8 mouse cellular contexts compared by ENCODE assay signal in the genomic region with DNA sequence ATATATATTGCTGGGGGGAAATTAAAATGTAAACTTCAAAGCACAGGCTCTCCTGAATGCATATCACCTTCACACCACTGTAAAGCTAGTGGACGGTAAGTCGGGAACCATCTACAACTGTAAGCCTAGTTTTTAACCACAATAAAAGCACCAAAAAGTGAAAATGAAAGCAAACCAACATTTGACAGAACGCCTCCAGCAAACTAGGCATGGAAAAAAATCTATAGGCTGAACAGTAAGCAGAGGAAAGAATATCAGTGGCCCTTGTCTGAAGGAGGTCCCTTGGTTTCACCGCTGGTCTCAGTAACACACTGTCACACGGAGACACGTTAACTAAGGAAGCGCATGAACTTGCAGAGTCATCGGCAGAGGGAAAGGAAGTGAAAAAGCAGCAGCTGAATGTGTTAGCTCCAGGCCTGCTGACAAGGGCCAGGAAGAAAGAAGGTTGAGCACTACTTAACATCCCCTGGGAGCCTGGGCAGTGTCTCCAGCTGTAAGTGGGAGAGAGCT. TPM values are rescaled to one million over a fixed set of nuclear protein-coding genes. Genes with fewer than 3 reads are reported as not detected.
DNase-seq lines count a peak whose midpoint lies in the region; ATAC-seq lines count a peak whose summit lies in the region.

No protein-coding gene starts in this region.

- peak; percentile 84 for ATAC-seq in activated CD4-positive, CD25-positive, alpha-beta regulatory T cell, adult 4 months

- intact Hi-C loops in heart, postnatal 14 days (cut with DNase I) = loop anchor here (1.0 to 5.0 kb wide), 2 partner anchors 125 to 144 kb away; a partner anchor contains a TSS

- DNase-seq in CD4-positive helper T cell, adult 2 months (ENCODE audit: low read depth, low spot score) = peak; percentile 74
- DNase-seq in heart, postnatal 14 days = peak; percentile 13 to 21
- DNase-seq in naive thymus-derived CD4-positive, alpha-beta T cell, adult 2 months (ENCODE audit: low read depth) = peak; percentile 72
- DNase-seq in right cerebral cortex, postnatal 4 days = no peak
- DNase-seq in left cerebral cortex, adult 9 months (ENCODE audit: low spot score in 2 of 2) = no peak
- no peak for DNase-seq in cerebellum, adult 18-20 months
- no peak for DNase-seq in adrenal gland, adult 18-20 months (ENCODE audit: low spot score in 2 of 2)

RNA-seq across cellular contexts. Expression of a gene that starts 17.2 kb away (rescaled TPM):
- under 1 TPM in 1 of 2 experiments, not detected in 1; 0.67 TPM for polyA plus RNA-seq in activated CD4-positive, CD25-positive, alpha-beta regulatory T cell, adult 4 months (2017; shearing (Covaris generic))
- under 1 TPM in 1 of 2 experiments, not detected in 1; 0.33 TPM for total RNA-seq in heart, postnatal 14 days (2021)
- total RNA-seq in adrenal gland, adult 18-20 months (2021) = under 1 TPM; 0.54 to 0.70 TPM

RNA-seq across cellular contexts. Expression of a gene that starts 17.2 kb away (rescaled TPM):
- polyA plus RNA-seq in activated CD4-positive, CD25-positive, alpha-beta regulatory T cell, adult 4 months (2017; shearing (Covaris generic)) = 10 to 100 TPM; 31.2 to 33.4 TPM
- 10 to 100 TPM; 15.3 to 16.5 TPM for total RNA-seq in heart, postnatal 14 days (2021)
- 10 to 100 TPM; 18.8 to 21.1 TPM for total RNA-seq in adrenal gland, adult 18-20 months (2021)

RNA-seq across cellular contexts. Expression of a gene that starts 34.0 kb away (rescaled TPM):
- 10 to 100 TPM; 15.5 to 18.6 TPM for polyA plus RNA-seq in activated CD4-positive, CD25-positive, alpha-beta regulatory T cell, adult 4 months (2017; shearing (Covaris generic))
- 10 to 100 TPM; 20.6 to 21.9 TPM for total RNA-seq in heart, postnatal 14 days (2021)
- total RNA-seq in adrenal gland, adult 18-20 months (2021) = 10 to 100 TPM; 18.2 to 21.5 TPM

Comparison
In these comparisons a context has a peak if more than half of its experiments do, and no peak if none do; other contexts are left out.
1. DNase-seq: peak in CD4-positive helper T cell, adult 2 months (single experiment), heart, postnatal 14 days (2 of 2) and naive thymus-derived CD4-positive, alpha-beta T cell, adult 2 months (single experiment); none in right cerebral cortex, postnatal 4 days (single experiment), left cerebral cortex, adult 9 months (0 of 2), cerebellum, adult 18-20 months (0 of 2) and adrenal gland, adult 18-20 months (0 of 2).